Mouse (Mus musculus) E14TG2a.4 (cell line): ENCODE data around the gene Baiap2l2.

ENCODE experiments used
- H3K27me3 ChIP-seq: 2 replicates; pipeline ENCODE4 v1.6.1; 2014; ENCODE audit warnings: low read length, control low read depth; ENCODE audit not compliant: insufficient read depth
- H3K36me3 ChIP-seq: 2 replicates; pipeline ENCODE4 v1.6.1; 2014; ENCODE audit warnings: low read length, control low read depth; ENCODE audit not compliant: insufficient read depth
- H3K4me1 ChIP-seq: replicated peaks from 2 replicates; pipeline ENCODE4 v1.6.1; 2014; ENCODE audit warnings: low read depth, low read length, control low read depth
- H3K4me3 ChIP-seq: replicated peaks from 2 replicates; pipeline ENCODE4 v1.5.1; 2014; ENCODE audit warnings: mild to moderate bottlenecking, low read length
- H3K9me3 ChIP-seq: 2 replicates; pipeline ENCODE4 v1.6.1; 2014; ENCODE audit warnings: low read length, control low read depth
- CTCF ChIP-seq: conservative IDR thresholded peaks from 2 replicates; pipeline ENCODE4 v1.5.1; 2014; ENCODE audit warnings: low read length
- NANOG ChIP-seq: IDR thresholded peaks from 2 replicates; pipeline ENCODE4 v1.6.1; 2014; ENCODE audit warnings: borderline replicate concordance, low read length, mixed read lengths
- POU5F1 ChIP-seq: IDR thresholded peaks from 2 replicates; pipeline ENCODE4 v1.6.1; 2014; ENCODE audit warnings: low read length, borderline replicate concordance

Gene Baiap2l2

DNA sequence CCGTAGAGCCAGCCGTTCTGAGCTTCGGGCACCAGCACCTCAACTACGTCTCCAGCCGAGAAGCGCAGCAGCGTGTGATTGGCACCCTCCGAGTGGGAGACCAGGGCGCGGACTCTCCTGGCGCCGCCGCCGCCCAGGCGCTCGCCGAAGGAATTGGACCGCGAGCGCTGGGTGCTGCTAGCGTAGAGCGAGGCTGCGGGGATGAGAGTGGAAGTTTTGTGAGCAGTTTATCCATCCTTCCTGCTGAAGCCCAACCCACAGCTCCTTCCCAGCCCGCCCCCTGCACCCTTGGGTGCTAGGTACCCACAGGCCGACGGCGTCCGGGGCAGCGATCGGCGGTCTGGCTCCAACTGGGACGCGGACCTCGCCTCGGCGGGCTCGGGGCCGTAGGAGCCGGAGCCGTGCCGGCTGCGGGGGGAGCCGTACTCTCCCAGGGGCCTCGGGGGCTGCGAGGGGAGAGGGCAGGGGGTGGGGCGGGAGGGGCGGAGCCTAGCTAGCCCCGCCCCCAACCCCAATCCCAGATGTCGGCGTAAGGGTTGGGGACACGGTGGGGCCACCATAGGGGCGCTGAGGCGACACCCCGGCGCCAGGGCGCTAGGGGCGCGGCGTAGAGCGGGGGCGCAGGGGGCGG lies 24.1 kb downstream of the Baiap2l2 start:
- peak overlapping the region; percentile 82 for H3K4me3 ChIP-seq
- TF ChIP-seq CTCF (no peak), POU5F1 (no peak), NANOG (no peak)
- H3K36me3 ChIP-seq: no peaks in the 10 kb centered on the region
- peaks cover 56% of the 10 kb centered on the region for H3K27me3 ChIP-seq
- no peaks in the 10 kb centered on the region for H3K9me3 ChIP-seq
- peaks cover 18% of the 10 kb centered on the region for H3K4me1 ChIP-seq

DNA sequence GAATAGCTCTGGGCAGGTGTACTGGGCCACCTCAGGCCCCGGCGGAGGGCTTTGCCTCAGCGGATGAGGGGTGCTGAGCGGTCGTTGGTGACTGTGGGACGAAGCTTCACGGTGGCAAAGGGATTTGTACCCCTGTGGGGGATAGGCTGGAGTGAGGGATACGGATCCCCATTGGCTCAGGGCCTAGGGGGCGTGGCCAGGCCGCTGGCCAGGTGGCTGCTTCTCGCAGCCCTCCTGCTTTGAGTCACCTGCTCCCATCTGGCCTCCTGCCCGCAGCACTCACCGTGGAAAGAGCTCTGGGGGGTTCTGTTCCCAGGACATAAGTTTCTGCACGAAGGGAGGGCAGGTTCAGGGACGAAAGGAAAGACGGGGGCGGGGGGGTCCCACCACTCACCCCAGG lies 26.8 kb downstream of the Baiap2l2 start:
- H3K4me3 ChIP-seq: peak overlapping the region; percentile 70
- H3K9me3 ChIP-seq: no peaks in the 10 kb centered on the region
- no peak for TF ChIP-seq NANOG
- TF ChIP-seq CTCF: no peak
- peaks cover 28% of the 10 kb centered on the region for H3K4me1 ChIP-seq
- no peaks in the 10 kb centered on the region for H3K36me3 ChIP-seq
- peaks cover 67% of the 10 kb centered on the region for H3K27me3 ChIP-seq

GRCm38 (mm10) chr15:79254661-79255060 lies 30.7 kb downstream of the Baiap2l2 start, which contains the start of gene Slc16a8:
Slc16a8 (minus strand) TSS chr15:79254761.
- Histone ChIP-seq H3K4me3 (no peak within 1 kb of the TSS), H3K4me1 (peaks cover 47% of the 10 kb centered on the region), H3K9me3 (no peaks in the 10 kb centered on the region), H3K36me3 (peaks cover 11% of the 10 kb centered on the region), H3K27me3 (peaks cover 50% of the 10 kb centered on the region)
- TF ChIP-seq POU5F1 (no peak), NANOG (no peak), CTCF (no peak)

DNA sequence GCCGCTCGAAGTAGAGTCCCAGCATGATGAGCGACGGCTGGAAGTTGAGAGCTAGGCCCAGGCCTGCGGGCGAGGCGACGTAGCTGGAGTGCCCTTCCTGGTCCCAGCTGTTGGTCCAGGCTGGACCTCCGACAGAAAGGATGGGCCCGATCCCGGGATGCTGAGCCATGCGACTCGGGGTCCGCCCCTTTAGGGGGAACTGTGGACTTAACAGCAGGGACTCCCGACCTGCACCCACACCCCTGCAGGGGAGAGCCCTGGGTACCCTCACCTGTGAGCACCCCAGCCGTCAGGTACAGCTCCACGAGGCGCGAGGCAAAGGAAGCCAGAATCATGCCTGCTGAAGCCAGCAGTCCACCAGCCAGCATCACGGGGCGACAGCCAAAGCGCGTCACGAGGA lies 32.8 kb downstream of the Baiap2l2 start:
- Histone ChIP-seq H3K36me3 (peaks cover 32% of the 10 kb centered on the region), H3K4me3 (peak overlapping the region; percentile 75), H3K27me3 (peaks cover 41% of the 10 kb centered on the region), H3K9me3 (no peaks in the 10 kb centered on the region), H3K4me1 (peaks cover 54% of the 10 kb centered on the region)
- TF ChIP-seq CTCF (no peak), POU5F1 (no peak), NANOG (no peak)

DNA sequence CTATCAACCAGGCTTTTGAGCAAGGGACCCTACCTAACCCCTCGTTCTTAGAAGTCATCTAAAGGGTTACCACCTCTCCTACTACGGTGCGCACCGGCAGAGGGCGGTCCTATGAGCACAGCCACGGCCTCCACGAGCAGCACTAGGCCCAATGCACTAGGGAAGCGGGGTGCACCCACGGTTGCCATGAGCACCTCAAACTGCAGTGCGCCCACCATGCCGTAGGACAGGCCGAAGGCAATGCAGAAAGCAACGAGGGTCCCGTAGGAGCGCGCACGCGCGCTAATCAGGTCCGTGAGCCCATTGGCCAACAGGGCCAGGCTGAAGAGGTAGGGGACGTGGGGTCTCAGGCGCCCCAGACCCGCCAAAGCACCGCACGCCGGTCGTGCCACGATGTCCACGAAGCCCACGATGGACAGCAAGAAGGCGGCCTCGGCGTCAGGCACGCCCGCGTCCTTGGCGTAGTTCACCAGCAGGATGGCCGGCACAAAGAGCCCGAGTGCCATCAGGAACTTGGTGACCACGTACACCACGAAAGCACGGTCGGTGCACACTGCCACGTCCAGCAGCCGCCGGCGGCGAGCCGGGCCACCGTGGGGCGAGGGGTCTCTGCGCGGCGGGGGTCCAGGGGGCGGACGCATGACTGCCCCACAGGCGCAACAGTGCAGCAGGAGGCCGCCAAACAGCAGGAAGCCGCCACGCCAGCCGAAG lies 33.4 kb downstream of the Baiap2l2 start:
- H3K4me3 ChIP-seq: peak overlapping the region; percentile 75
- peaks cover 41% of the 10 kb centered on the region for H3K27me3 ChIP-seq
- TF ChIP-seq POU5F1 (no peak), NANOG (no peak), CTCF (no peak)
- H3K4me1 ChIP-seq: peaks cover 54% of the 10 kb centered on the region
- no peaks in the 10 kb centered on the region for H3K9me3 ChIP-seq
- H3K36me3 ChIP-seq: peaks cover 37% of the 10 kb centered on the region

- Histone ChIP-seq H3K9me3 (no peaks in the 10 kb centered on the region), H3K4me3 (0 out of 2 replicates have a peak overlapping the region, but pooled peaks have one; percentile 75)
- TF ChIP-seq NANOG (no peak), CTCF (no peak), POU5F1 (no peak)
Measured at GRCm38 (mm10) chr15:79251168-79251567, 34.2 kb downstream of the Baiap2l2 start.

GRCm38 (mm10) chr15:79250236-79250635 lies 35.1 kb downstream of the Baiap2l2 start:
- Histone ChIP-seq H3K36me3 (peaks cover 54% of the 10 kb centered on the region), H3K4me1 (peaks cover 50% of the 10 kb centered on the region), H3K27me3 (peaks cover 35% of the 10 kb centered on the region), H3K9me3 (no peaks in the 10 kb centered on the region), H3K4me3 (no peak overlapping the region)
- TF ChIP-seq CTCF (no peak), NANOG (no peak), POU5F1 (no peak)

More at GRCm38 (mm10) chr15:79251168-79251567, 34.2 kb downstream of the Baiap2l2 start:
- Histone ChIP-seq H3K27me3 (peaks cover 41% of the 10 kb centered on the region), H3K4me1 (peaks cover 54% of the 10 kb centered on the region), H3K36me3 (peaks cover 45% of the 10 kb centered on the region)

- Histone ChIP-seq H3K4me3 (no peak overlapping the region), H3K36me3 (peaks cover 94% of the 10 kb centered on the region), H3K27me3 (no peaks in the 10 kb centered on the region), H3K4me1 (peaks cover 43% of the 10 kb centered on the region), H3K9me3 (no peaks in the 10 kb centered on the region)
- no peak for TF ChIP-seq CTCF
- no peak for TF ChIP-seq NANOG
- TF ChIP-seq POU5F1: no peak
Measured at GRCm38 (mm10) chr15:79245321-79245720, 40.0 kb downstream of the Baiap2l2 start.
